In the genomic region with DNA sequence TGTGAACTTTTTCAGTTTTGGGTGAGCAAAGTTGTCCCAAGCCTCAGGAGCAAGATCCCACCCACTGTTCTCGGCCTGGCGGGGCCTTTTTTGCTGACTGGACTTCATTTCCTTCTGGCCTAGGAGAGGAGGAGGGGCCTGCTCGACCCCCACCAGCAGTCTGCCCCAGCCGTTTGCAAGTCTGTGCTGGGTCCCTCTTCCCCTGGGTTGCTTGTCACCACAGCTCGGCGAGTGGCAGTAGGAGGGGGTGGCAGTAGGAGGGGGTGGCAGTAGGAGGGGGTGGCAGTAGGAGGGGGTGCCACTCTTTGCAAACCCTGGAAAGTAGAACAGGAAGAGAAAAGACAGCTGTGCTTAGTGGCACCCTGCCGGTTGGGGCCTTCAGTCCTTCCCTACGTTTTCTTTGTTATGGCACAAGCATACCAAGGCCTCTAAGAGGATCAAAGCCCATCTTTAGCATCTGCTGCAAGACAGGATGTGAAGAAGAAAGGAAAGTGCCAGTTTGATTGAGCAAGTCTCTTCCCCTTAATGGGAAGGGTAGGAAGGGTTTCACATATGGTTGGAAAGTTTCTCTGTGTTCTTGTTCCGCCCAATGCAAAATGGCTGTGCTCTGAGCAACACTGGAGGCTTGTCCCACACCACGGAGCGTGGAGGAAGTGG, we compare ENCODE assay signal across 13 mouse cellular contexts. TPM values are rescaled to one million over a fixed set of nuclear protein-coding genes. Genes with fewer than 3 reads are reported as not detected.
A peak's percentile ranks its signal among the peaks of the same experiment; 100 is the strongest.
DNase-seq lines count a peak whose midpoint lies in the region; ATAC-seq and TF ChIP-seq lines count a peak whose summit lies in the region.
"Had no signal": no experiment of that assay in that cellular context is flagged by ENCODE, and none has a peak within 500 bp of the region (broad histone marks: within the 10 kb centered on the region; RNA-seq: fewer than 3 reads in every experiment).

No protein-coding gene starts in this region.

- no peaks in the 10 kb centered on the region for H3K36me3 ChIP-seq in midbrain, embryonic 14.5 days (ENCODE audit: control insufficient read depth, insufficient read depth, low read length)
- no peaks in the 10 kb centered on the region for H3K36me3 ChIP-seq in intestine, postnatal 0 days (ENCODE audit: control insufficient read depth, insufficient read depth)

- TF ChIP-seq CTCF in intestine, postnatal 0 days (IDR thresholded peaks at IDR 0.05; ENCODE audit: low read depth), result no peak

- peak; percentile 6 for DNase-seq in kidney, postnatal 10 days
- DNase-seq in kidney, postnatal 14 days, result no peak
- peak; percentile 62 for DNase-seq in ES-CJ7 (ENCODE audit: low read depth, low spot score)
- DNase-seq in embryo, embryonic 10 days (ENCODE audit: low spot score), result peak; percentile 7
- DNase-seq in midbrain, embryonic 14.5 days, result no peak
- DNase-seq in layer of hippocampus, adult 9-11 months, result no peak
- no peak for DNase-seq in layer of hippocampus, adult 9-10 months (ENCODE audit: low spot score)
- DNase-seq: adrenal gland, adult 2 months; cerebellum, adult 11 months; kidney, adult 18-20 months had no signal

- H3K27ac ChIP-seq in midbrain, embryonic 14.5 days (replicated peaks; ENCODE audit: low read depth, low read length), result no peak overlapping the region
- no peak overlapping the region for H3K27ac ChIP-seq in intestine, postnatal 0 days (ENCODE audit: low read depth, low read length)

- no peaks in the 10 kb centered on the region for H3K27me3 ChIP-seq in midbrain, embryonic 14.5 days (ENCODE audit: control insufficient read depth, insufficient read depth, low read length)
- H3K27me3 ChIP-seq in intestine, postnatal 0 days (replicated peaks; ENCODE audit: control insufficient read depth, insufficient read depth, low read length), result no peaks in the 10 kb centered on the region

- no peak overlapping the region for H3K9ac ChIP-seq in midbrain, embryonic 14.5 days (replicated peaks; ENCODE audit: low read length)
- H3K9ac ChIP-seq in intestine, postnatal 0 days (ENCODE audit: low read depth, low read length), result no peak overlapping the region

- no peaks in the 10 kb centered on the region for H3K9me3 ChIP-seq in midbrain, embryonic 14.5 days (ENCODE audit: control insufficient read depth, low read length)
- H3K9me3 ChIP-seq in intestine, postnatal 0 days (ENCODE audit: control insufficient read depth), result no peaks in the 10 kb centered on the region

- ATAC-seq in midbrain, embryonic 14.5 days (ENCODE audit: low FRiP score, low TSS enrichment), result 0 out of 2 replicates have a peak, but pooled peaks have one; percentile 24
- no peak for ATAC-seq in intestine, postnatal 0 days

- H3K4me2 ChIP-seq in midbrain, embryonic 14.5 days (ENCODE audit: low read length), result no peak overlapping the region
- H3K4me2 ChIP-seq in intestine, postnatal 0 days (replicated peaks; ENCODE audit: low read depth), result no peak overlapping the region

- H3K4me1 ChIP-seq in midbrain, embryonic 14.5 days (ENCODE audit: control insufficient read depth, insufficient read depth, low read length), result no peaks in the 10 kb centered on the region
- no peaks in the 10 kb centered on the region for H3K4me1 ChIP-seq in intestine, postnatal 0 days (replicated peaks; ENCODE audit: control insufficient read depth, insufficient read depth, low read length)

- WGBS in midbrain, embryonic 14.5 days, result 18% methylated on average over 10 of the region's 11 CpGs
- WGBS in intestine, postnatal 0 days, result 41% methylated on average over 11 of the region's 11 CpGs

- no peak overlapping the region for H3K4me3 ChIP-seq in midbrain, embryonic 14.5 days (replicated peaks; ENCODE audit: low read depth, low read length)
- H3K4me3 ChIP-seq in intestine, postnatal 0 days (ENCODE audit: low read depth, low read length), result no peak overlapping the region

RNA-seq across cellular contexts. Expression of gene Tceal8, which starts 8.9 kb away (rescaled TPM):
- polyA plus RNA-seq in midbrain, embryonic 14.5 days (2014; fragmentation: Nextera tagmentation; extraction: Ambion mirVana), result 133 and 136 TPM in 2 replicates
- 239 and 262 TPM in 2 replicates for polyA plus RNA-seq in intestine, postnatal 0 days (2015; fragmentation: Nextera tagmentation; extraction: Ambion mirVana)

RNA-seq across cellular contexts. Expression of gene Tceal5, which starts 22.7 kb away (rescaled TPM):
- polyA plus RNA-seq in midbrain, embryonic 14.5 days (2014; fragmentation: Nextera tagmentation; extraction: Ambion mirVana), result 8.0 and 17.2 TPM in 2 replicates
- polyA plus RNA-seq in intestine, postnatal 0 days (2015; fragmentation: Nextera tagmentation; extraction: Ambion mirVana), result 3.4 and 5.3 TPM in 2 replicates
- polyA plus RNA-seq: adrenal gland, adult 2 months; testis, adult 2 months had no signal

RNA-seq across cellular contexts. Expression of gene Tceal7, which starts 33.6 kb away (rescaled TPM):
- polyA plus RNA-seq in midbrain, embryonic 14.5 days (2014; fragmentation: Nextera tagmentation; extraction: Ambion mirVana), result 1.8 and 1.9 TPM in 2 replicates
- 0.37 and 0.58 TPM in 2 replicates for polyA plus RNA-seq in intestine, postnatal 0 days (2015; fragmentation: Nextera tagmentation; extraction: Ambion mirVana)
- polyA plus RNA-seq: adrenal gland, adult 2 months; small intestine, adult 2 months; testis, adult 2 months had no signal

RNA-seq across cellular contexts. Expression of gene Bex1, which starts 34.3 kb away (rescaled TPM):
- polyA plus RNA-seq in midbrain, embryonic 14.5 days (2014; fragmentation: Nextera tagmentation; extraction: Ambion mirVana), result 195 and 260 TPM in 2 replicates
- 41.4 and 50.7 TPM in 2 replicates for polyA plus RNA-seq in intestine, postnatal 0 days (2015; fragmentation: Nextera tagmentation; extraction: Ambion mirVana)

RNA-seq across cellular contexts. Expression of gene Bex4, which starts 42.2 kb away (rescaled TPM):
- polyA plus RNA-seq in midbrain, embryonic 14.5 days (2014; fragmentation: Nextera tagmentation; extraction: Ambion mirVana), result 139 and 159 TPM in 2 replicates
- 235 and 294 TPM in 2 replicates for polyA plus RNA-seq in intestine, postnatal 0 days (2015; fragmentation: Nextera tagmentation; extraction: Ambion mirVana)
- polyA plus RNA-seq: adrenal gland, adult 2 months had no signal

Comparison
In these comparisons a context has a peak if more than half of its experiments do, and no peak if none do; other contexts are left out.
1. DNase-seq: peak in kidney, postnatal 10 days (single experiment), ES-CJ7 (single experiment) and embryo, embryonic 10 days (single experiment); none in kidney, postnatal 14 days (single experiment), midbrain, embryonic 14.5 days (single experiment), layer of hippocampus, adult 9-11 months (single experiment) and layer of hippocampus, adult 9-10 months (single experiment).